Mouse (Mus musculus) brain, embryonic 14.5 days (tissue): ENCODE measurements around the gene Ccdc107.

Experiments used
- CTCF ChIP-seq: fragments of 200-500 bp; IDR thresholded peaks from 2 replicates; pipeline ENCODE4 v1.5.1; 2012; ENCODE audit warnings: inconsistent platforms, mild to moderate bottlenecking, moderate library complexity, borderline replicate concordance; ENCODE audit not compliant: insufficient read depth, insufficient read length; ENCODE audit errors: extremely low read depth
- POLR2A ChIP-seq: fragments of 200-500 bp; IDR thresholded peaks from 2 replicates; pipeline ENCODE4 v1.6.1; 2012; ENCODE audit warnings: mild to moderate bottlenecking, inconsistent platforms, borderline replicate concordance; ENCODE audit not compliant: poor library complexity, insufficient read depth, insufficient read length, severe bottlenecking; ENCODE audit errors: extremely low read depth

DNA sequence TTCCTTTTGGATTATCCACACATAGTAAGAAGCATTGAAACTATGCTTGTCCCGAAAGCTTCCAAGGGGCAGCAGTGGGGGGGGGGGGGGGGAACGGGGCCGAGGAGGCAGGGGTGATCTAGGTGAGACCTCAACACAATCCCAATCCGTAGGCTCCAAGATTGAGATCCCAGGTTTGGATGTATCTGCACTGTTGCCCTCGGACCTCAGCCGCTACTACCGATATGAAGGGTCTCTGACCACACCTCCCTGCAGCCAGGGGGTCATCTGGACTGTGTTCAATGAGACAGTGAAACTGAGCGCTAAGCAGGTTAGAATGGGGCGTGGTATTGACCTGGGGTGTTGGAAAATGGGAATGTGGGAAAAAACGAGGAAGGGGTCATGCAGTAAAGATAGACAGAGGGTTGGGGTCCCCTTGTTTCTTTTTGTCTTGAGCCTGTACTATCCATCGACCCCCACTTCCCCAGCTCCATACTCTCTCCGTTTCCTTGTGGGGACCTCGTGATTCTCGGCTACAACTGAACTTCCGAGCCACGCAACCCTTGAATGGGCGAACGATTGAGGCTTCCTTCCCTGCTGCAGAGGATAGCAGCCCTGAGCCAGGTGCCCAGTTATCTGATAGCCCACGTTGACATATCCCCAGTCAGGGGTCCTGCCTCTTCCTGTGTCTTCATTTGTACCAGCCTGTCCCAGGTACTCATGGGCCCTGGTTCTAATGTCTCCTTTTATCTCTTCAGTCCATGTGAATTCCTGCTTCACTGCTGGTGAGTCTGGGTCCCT, 19.2 kb downstream of the Ccdc107 start:
- TF ChIP-seq POLR2A (no peak), CTCF (no peak)
